Mouse (Mus musculus) kidney, postnatal 14 days (tissue): ENCODE results near the gene Cd69.
A peak's percentile ranks its signal among the peaks of the same experiment; 100 is the strongest.

Experiments
- DNase-seq: peaks from one replicate; pipeline ENCODE4 v3.0.0; 2022; ENCODE audit warnings: mixed read lengths

The Cd69 gene

GRCm38 (mm10) chr6:129245793-129246192 lies 29.4 kb downstream of the Cd69 start:
- DNase-seq, result no peak

GRCm38 (mm10) chr6:129241907-129242306 lies 33.3 kb downstream of the Cd69 start:
- DNase-seq, result peak; percentile 56

DNA sequence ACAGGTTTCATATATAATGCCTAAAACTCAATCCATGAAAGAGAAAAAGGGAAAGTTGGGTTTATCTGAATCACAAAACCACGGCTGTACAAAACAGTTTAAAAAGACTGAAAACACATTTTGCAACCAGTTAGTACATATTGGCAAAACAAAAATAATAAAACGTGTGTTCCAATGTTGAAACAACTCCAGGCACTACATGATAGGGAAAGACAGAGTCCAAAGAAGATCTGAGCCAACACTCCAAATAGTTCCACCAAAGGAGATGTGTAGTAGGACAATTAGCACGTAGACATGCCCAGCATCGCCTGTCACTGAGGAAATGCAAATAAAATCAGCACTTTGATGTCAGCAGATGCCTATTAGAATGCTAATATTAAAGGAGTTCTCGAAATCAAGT lies 33.8 kb downstream of the Cd69 start:
- DNase-seq, result no peak

DNA sequence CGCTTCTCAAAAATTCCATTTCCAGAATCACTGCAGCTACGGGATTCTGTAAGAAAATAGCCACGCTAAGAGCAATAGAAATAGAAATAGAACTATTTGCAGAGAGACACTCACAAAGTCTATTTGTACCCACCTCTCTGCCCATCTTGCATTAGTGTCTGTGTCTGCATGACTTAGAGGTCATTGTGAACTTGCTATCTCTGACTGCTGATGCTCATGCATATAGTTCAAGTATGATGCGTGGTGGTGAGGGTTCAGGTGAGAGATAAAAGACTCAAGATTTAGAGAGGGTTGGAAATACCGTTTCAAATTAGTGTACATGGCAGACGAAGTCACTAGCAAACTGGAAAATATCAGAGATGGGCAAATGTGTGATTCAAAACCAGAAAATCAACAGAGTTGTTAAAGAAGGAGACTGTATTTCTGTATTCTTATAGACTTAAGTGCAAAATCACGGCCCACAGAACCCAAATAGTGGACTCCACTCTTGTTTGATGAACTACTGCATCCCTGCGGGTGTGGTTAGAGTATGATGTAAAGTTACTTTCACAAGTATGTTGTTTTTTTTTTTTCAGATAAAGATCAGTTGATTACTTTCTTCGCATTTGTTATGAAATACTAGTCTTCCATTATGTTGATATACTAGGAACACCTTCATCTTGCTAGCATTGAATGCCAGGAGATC lies 35.5 kb downstream of the Cd69 start:
- no peak for DNase-seq

GRCm38 (mm10) chr6:129238275-129239038 lies 36.8 kb downstream of the Cd69 start:
- DNase-seq, result peak; percentile 69

GRCm38 (mm10) chr6:129237350-129238274 lies 37.6 kb downstream of the Cd69 start:
- DNase-seq, result peak; percentile 94

DNA sequence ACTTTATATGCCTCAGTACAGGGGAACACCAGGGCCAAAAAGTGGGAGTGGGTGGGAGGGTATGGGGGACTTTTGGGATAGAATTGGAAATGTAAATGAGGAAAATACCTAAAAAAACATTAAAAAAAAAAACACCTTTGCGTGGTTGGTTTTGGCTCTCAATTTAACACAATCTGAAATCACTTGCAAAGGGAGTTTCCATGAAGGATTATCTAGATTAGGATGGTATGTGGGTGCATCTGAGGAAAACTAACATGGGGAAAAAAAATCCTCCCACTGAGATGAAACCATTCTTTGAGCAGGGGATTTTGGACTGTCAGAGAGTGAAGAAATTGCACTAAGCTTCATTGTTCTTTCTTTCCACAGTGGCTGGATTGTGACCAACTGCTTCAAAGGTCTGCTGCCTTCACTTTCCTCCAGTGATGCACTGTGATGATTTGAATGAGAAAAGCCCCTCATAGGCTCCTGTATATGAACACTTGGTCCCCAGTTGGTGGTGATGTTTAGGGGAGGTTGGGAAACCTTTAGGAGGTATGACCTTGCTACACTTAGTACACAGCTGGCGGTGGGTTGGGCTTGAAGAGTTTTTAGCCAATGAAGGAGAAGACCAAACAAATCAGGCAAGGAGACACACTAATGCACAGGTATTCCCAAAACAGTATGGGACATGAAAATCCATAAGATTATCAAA lies 38.4 kb downstream of the Cd69 start:
- no peak for DNase-seq

DNA sequence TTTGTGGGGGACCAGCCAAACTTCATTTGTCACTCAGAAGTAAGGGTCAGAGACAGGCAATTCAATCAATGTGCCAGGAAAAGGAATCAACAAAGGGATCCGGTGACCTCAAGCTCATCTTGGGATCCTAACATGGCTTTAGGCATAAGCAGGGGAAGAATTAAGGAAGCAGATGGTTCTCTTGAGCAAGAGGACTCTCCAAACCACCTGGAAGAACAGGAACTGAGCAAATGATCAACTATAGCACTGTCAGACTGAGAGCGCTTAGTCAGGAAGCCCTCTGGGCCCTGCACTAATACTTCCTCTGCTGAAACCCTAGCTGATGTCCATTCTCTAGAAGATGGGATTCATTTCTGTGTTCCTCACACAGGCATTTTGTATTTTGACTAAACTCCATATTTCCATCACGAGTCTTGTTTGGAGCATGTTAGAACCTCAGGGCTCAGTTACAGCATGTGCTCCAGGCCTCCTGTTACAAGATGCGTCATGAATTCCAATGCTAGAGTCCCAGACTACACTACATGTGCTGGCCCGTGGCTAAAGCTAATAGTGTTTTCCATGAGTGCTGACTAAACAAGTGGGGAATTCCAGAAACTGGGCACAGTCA lies 39.3 kb downstream of the Cd69 start:
- peak; percentile 56 for DNase-seq

DNA sequence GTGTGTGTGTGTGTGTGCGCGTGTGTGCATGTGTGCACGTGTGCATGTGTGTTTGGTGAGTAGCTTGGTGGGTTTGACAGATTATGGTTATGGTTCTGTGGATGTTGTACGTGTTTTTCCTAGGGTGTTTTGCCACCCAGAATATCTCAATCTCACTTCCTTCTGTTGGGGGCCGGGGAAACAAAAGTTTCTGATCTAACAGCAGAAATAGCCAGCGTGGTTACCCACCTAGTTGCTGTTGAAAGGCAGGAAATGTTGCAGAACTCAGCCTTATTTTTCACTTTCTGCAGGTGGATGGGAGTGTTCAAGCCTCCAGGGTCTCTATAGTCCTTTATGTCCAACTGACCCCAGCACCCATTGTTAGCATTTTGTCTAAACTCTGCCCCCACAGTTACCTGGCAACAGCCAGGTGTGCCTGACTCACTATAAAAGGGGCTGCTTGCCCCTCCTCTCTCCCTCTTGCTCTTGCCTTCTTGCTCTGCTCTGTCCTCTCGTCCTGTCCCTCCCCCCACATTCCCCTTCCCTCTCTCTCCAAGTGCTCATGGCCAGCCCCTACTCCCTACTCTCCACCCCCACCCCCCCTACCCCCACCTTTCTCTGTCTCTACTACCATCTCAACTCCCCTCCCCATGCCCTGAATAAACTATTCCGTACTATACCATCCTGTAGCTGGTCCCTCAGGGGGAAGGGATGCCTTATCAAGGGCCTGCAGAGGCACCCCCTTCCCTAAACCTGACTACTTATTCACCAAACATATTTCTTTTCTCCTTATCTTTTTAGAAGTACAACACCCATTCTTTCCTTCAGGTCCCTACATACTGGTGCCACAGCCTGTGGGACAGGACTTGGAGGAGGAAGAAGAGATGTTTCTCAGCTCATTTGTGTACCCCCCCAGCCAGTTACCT lies 40.5 kb downstream of the Cd69 start:
- no peak for DNase-seq

DNA sequence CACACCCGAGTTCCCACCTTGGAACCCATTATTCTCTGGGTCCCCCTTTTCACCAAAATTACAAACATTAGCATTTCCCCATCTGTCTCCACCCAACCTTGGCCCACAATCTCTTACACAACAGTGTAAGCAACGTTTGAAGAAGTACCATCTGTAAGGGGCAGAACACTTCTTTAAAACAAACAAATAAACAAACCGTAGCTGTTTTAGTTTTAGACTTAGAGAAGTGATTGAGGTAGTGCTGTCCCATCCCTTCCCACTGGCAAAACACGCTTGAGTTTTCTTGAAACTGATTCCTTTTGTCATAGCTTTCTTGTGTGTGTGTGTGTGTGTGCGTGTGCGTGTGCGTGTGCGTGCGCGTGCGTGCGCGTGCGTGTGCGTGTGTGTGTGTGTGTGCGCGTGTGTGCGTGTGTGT lies 41.3 kb downstream of the Cd69 start:
- no peak for DNase-seq

DNA sequence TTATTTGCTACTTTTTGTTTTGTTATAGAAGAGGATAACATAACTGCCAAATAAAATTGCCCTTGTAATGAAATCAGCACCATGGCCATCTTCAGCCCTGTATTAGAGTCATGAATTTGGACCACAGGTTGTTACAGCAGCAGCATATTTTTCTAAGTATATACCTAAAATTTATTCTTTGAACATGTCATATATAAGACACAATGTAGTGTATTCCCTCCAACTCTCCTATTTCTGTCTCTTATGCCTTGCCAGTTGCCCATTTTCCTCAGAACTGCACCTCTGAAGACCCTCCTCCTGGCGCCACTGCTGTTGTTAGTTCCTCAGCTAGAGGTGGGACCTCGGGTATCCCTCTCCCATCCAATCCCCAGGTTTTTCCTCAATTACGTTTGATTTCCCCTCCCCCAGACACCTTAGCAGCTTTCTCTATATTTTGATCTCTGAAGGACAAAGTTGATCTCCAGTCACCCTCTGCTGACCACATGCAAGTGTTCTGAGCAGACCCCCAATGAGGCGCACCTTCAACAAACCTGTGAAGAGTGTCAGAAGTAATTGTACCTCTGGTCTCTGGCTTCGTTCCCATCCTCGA lies 41.8 kb downstream of the Cd69 start:
- DNase-seq, result no peak

DNA sequence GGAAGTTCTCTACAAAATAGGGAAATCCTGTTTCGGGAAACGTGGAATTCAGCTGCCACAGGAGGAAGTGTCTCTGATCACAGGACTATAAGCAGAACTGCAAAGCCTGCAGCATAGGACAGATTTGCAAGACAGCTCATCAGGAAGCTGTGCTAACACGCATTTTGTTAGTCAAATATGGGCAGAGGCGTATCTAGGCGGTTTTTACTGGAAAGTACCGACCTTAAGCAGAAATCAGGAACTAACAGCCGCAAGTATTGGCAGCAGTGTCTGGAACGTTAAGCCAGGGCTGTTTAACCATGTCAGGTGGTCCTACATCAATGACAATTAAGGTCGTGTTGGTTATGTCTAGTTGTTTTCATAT lies 42.4 kb downstream of the Cd69 start:
- DNase-seq, result peak; percentile 66

- no peak for DNase-seq
These were observed 43.0 kb downstream of the Cd69 start for GRCm38 (mm10) chr6:129232005-129232841.

- peak; percentile 87 for DNase-seq
These were observed 45.3 kb downstream of the Cd69 start for GRCm38 (mm10) chr6:129229774-129230578.

DNA sequence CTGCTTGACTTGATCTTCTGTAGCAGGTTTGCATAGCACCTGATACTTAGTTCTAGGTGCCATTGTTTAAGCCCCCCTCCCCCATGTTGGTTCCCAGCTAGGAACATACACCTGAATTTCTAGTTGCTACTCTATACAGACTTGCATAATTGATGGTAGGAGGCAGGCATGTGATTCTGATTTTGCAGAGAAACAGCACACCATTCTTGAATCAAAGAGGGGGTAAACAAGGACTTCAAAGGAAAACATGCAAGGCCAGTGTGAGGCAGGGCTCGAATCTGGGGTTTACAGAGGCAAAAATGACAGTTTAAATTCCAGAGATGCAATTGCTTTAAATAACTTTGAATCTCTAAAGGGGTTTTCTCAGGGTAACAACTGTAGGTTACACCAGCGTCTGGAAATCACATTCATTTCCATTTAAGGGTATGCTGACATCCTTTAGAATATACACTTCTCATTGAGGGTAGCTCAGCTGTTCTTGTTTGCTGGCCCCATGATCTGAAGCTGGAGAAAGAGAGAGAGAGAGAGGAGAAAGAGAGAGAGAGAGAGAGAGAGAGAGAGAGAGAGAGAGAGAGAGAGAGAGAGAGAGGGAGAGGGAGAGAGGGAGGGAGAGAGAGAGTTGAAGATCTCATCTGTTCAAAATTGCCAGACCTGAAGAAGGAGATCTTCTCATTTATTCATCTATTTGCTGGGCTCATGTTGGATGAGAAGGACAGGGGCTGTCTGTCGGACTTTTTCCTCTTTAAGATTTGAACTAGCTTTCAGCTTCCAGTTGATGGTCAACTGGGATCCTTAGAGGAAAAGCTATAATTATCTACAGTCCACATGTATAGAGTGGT lies 46.1 kb downstream of the Cd69 start:
- DNase-seq, result no peak

- no peak for DNase-seq
These were observed 50.2 kb downstream of the Cd69 start for GRCm38 (mm10) chr6:129225078-129225477.

DNA sequence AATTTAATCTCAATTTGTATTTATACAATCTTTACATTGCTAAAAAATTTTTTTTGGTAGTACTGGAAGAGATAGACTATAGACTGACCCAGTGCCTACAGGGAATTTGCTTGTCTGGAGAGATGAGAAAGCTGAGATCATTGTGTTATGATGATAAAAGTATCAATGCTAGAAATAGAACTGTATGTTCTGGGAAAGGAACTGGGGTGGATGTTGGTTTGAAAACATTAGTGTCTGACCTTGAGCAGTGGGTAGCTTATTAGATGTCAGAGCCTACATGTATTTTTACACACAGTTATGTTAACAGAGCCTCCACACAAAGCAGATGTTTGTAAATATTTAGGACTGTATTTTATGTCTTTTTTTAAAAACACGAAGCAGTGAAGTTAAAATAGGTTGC lies 51.1 kb downstream of the Cd69 start:
- DNase-seq, result no peak

DNA sequence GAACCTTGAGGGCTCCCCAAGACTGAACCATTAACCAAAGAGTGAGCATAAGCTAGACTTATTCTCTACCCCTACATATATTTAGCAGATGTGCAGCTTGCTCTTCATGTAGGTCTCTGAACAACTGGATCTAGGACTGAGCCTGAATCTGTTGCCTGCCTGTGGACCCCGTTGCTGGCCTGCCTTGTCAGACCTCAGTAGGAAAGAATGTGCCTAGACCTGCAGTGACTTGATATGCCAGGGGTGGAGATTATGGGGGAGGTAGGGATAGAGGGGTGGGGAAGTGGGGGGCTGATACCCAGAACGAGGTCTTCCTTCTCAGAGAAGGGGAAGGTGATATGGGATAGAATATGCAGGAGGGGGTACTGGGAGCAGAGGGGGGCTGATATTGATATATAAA lies 51.6 kb downstream of the Cd69 start:
- no peak for DNase-seq
